Mouse (Mus musculus) heart, postnatal 14 days (tissue): ENCODE measurements around the gene Ccdc9b. TPM values are rescaled to one million over a fixed set of nuclear protein-coding genes. Genes with fewer than 3 reads are reported as not detected.
A peak's percentile ranks its signal among the peaks of the same experiment; 100 is the strongest.

Experiments
- DNase-seq, 2 experiments: peaks; one replicate each; pipeline ENCODE4 v3.0.0; 2021 to 2022
- intact Hi-C: fragments of 180-260 bp; cut with DNase I; formaldehyde crosslinking; loops from one replicate; pipeline ENCODE4 v1.15.1; 2025
- total RNA-seq, 2 experiments: library from RNA; stranded (reverse); gene quantifications; 2 replicates each; pipeline ENCODE4 v1.2.3; 2021

The Ccdc9b gene
- total RNA-seq, 2 experiments from 2014 or later, result 15.5 to 17.5 TPM

DNA sequence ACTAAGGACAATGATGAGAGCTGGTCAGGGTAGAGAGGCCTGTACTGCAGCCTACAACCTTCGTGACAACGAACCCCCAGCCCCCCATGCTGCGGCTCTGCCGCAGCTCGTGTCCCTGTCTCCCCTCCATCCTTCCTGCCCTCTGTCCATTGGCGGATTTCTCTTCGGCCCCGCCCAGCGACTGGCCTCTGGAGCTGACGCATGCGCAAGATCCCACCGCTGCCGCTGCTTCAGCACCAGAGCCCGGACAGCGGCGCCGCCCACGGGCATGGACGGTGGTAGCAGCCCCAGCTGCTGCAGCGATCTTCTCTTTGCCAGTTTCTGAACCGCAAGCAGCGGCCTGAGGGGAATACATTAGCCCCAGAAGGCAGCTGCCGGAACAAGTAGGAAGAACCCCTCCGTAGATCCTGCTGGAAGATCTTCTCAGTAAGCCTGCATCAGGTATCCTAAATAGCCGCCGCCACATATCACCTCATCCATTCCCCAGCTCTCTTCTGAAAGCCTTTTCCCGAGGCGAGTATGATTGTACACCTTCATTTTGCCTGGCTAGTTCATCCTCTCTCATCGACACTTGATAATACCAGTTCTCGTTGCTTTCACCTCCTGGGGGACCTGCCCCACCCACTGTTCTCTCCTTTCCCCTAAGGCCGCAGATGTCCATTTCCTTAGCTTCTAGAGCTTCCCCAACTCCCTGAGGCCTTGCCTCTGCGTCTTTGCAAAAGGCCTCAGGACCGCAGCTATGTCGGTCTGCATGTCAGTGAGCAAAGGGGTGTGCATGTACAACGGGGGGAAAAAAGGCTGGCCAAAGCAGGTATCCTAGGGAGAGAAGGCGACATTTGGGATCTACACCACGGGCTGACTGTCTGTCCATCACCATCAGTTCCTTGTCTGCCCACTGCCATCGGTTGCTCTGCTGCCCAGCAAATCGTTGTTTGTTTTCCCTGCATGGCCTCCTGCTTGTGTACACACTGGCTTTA lies 17.3 kb upstream of the Ccdc9b start, which contains the start of gene Disp2:
Gene Disp2 (plus strand): TSS at position 216 of the 977 bp plus-strand sequence.
- peak; percentile 94 to 96 for DNase-seq
- intact Hi-C loops, result loop anchor here (2.0 kb wide), 2 partner anchors 15 to 37 kb away; no protein-coding TSS in a partner anchor

DNA sequence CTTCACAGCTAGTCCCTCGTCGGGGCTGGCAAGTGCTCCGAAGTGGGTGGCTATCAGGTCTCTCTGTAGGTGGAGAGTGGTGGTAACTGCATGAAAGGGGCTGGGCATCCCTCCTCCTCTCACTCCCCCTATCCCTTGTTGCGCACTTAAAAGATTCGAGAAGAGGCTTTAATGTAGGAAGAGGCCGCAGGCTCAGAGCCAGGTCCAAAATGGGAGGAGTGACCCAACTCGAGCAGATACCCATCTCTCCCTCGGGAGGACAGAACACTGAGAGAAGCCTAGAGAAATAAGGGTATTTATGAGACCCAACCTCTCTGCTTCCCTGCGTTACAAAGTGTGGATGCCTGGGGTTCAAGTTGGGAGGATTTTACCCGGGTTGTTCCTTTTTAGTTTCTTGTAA lies 16.6 kb upstream of the Ccdc9b start:
- intact Hi-C loops, result loop anchor here (2.0 kb wide), 2 partner anchors 14 to 36 kb away; no protein-coding TSS in a partner anchor
- DNase-seq, result no peak

DNA sequence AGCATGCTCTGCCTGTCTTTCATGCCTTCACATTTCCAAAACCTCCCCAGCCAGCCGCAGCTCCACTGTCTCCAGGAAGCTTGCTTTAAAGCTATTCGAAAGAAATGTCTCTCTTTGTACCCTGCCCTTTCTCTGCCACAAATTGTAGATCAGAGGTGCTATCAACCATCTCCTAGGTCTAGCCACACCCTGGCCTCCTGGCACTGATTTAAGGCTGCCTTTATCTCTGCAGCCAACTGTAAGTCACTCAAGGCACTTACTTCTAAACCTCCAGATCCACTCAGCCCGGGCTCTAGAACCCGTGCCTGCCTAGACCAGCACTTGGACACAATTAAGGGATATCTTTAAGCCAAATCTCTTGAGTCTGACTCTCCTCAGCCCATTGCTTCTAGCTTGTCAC lies 16.0 kb upstream of the Ccdc9b start:
- no peak for DNase-seq
- intact Hi-C loops, result loop anchor here (2.0 kb wide), 2 partner anchors 14 to 36 kb away; no protein-coding TSS in a partner anchor

DNA sequence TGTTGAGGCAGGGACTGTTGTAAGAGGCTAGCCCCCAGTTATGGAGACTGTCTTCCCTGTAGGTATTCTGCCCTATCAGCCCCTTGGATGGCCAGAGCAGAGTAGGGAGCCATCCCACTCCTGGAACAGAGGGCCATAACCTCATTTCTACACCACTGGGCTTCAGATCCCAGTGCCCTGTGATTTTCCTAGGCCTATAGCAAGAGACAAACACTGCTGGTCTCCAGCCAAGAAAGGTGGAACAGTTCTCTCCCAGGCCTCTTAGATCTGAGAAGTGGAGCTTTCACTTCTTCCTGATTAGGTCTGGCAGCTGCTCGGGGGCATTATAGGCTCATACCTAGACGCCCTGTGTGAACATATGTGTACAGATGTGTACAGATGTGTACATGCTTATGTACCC lies 13.8 kb upstream of the Ccdc9b start:
- DNase-seq, result no peak
- intact Hi-C loops, result no loop called here

DNA sequence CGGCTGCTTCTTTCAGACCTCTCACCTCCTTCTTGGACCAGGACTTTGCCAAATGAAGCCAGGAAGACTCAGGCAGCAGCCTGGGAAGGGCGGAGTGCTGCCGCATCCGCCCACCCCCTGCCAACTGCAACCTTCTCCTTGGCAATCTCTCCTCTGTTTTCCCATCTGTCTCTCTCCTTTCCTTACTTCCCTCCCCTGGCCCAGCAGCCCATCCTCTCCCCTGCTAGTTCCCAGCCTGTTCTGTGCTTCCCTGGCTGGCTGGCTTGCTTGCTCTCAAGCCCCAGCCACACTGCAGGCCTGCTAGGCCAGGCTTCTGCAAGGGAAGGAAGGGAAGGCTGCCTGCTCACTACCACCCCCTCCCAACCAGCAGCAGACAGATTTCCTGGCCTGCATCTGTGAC lies 13.4 kb upstream of the Ccdc9b start:
- intact Hi-C loops, result no loop called here
- no peak for DNase-seq

DNA sequence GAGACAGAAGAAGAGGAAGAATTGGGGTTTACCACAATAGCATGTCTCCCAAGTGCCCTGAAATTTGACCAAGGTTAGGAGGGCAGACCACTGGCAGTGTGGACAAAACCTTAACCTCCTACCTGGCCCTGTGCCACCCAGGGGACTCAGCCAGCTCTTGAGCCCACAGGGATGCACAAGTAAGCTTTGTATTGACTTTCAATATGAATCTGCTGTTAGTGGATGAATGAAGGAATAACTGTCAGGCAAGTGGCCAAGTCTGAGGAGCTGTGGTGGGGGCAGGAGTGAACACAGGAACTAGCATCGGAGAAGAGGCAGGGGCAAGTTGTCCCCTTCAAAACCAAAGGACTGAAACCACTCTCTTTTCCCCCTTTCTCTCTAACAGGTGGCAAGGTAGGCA lies 12.9 kb upstream of the Ccdc9b start:
- intact Hi-C loops, result no loop called here

DNA sequence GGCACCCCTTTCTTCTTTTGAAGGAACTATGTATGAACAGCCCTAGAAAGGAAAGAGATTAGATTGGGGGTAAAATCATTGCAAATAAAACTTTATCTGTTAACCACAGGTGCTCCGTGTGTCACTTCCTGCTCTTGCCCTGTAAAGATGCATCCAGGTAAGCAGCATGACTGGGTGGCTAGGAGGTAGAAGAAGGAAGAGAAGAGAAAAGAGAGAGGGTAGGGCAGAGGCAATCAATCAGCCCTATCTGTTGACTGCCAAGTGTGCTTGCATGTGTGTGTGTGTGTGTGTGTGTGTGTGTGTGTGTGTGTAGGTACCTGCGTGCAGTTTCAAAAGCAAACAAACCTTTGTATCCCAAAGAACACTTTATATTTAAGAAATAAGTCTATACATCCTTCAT lies 12.1 kb upstream of the Ccdc9b start:
- no peak for DNase-seq
- intact Hi-C loops, result no loop called here

More for the DNA sequence above, 12.9 kb upstream of the Ccdc9b start:
- no peak for DNase-seq

DNA sequence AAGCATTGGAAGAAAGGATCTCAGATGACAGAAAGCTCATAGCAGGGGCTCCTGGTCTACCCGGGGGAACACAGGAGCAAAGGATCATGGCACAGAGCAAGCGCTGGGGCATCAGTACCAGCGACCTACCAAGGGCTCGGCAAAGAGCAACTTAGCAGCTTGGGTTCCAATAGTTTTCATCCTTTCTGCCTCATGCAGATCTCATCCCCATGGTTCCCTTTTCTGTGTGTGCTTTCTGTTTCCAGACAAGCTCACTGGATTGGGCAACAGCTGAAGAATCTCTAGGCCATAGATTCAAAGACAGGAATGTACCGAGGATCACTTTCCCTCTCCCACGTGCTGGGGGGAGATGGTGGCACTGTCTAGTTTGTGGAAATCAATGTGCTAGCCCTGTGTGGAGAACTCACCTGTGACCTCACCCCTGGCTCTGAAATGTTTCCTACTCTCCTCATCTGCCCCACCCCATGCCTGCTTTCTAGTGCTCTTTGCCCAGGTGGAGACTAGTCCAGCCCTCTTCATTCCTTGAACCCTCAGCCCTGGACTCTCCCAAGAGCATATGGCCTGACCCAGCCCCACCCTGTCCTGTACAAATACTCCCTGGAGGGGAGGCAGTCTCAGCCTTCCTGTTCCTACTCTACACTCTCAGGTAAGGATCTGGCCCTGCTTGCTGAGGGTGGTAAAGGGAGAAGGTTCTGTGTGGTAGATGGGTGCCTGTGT lies 9.9 kb upstream of the Ccdc9b start, which contains the start of gene Phgr1:
Gene Phgr1 (plus strand): TSS at position 612 of the 717 bp plus-strand sequence.
- intact Hi-C loops, result no loop called here
- DNase-seq, result no peak

DNA sequence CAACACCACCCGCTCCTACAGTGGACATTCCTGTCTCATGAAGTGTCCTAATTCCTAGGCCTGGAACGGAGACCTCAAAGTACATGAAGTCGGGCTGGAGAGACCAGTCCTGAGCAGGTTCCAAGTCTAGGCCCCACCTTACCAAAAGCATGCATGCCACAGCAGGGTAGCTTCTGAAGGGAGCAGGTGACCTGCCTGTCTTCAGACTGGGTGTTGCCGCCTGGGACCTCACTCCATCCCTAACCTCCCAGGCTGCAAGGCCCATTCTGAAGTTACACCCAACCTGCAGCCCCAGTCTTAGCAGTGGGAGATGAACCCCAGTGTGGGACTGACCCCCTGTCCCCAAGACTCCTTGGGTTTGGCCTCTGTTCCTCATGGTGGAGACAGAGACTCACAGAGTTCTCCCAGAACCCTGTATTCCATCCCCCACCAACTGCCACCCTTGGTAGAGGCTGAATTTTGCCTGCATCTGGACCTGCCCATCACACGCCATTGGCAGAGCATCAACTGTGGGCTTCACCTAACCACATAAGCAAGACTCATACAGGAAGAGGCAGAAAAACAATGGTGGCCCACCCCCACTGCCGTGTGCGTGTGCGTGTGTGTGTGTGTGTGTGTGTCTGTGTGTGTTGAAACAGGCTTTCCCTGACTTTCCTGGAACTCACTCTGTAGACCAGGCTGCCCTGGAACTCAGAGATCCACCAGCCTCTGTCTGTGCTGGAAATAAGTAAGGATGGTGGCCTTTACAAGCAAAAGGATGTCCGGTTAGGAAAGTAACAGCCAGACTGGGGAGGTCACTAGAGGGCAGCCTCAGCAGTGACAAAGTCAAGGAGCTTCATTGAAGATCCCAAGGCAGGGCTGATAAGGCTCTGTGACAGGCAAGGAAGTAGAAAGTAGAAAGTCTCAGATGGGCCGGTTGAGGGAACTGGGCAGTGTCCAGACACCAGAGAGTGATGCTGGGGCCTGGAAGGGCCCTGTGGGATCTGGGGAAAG lies 3.9 kb upstream of the Ccdc9b start:
- DNase-seq, result no peak
- intact Hi-C loops, result loop anchor here (10.0 kb wide), 1 partner anchor 208 kb away; no protein-coding TSS in a partner anchor

DNA sequence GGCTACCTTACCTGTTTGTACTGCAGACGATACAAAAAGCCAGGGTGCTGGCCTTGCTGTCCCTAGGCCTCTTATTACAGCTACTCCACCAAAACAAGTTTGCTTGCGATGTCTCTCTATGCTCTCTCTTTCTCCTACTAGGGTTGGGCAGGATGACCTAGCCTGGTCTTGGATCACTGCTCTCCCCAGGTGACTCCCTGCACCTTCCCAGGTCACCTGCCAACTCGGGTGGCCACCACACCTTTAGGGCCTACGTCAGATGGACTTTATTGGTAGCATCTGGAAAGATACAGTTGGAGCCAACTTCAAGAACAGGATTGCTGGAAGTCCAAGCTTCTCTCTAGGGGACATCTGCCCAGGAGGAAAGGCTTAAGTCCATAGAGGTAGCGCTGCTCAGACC lies 2.4 kb upstream of the Ccdc9b start:
- intact Hi-C loops, result loop anchor here (2.0 to 10.0 kb wide), 3 partner anchors 14 to 210 kb away; partner anchors contain the start of gene Disp2

DNA sequence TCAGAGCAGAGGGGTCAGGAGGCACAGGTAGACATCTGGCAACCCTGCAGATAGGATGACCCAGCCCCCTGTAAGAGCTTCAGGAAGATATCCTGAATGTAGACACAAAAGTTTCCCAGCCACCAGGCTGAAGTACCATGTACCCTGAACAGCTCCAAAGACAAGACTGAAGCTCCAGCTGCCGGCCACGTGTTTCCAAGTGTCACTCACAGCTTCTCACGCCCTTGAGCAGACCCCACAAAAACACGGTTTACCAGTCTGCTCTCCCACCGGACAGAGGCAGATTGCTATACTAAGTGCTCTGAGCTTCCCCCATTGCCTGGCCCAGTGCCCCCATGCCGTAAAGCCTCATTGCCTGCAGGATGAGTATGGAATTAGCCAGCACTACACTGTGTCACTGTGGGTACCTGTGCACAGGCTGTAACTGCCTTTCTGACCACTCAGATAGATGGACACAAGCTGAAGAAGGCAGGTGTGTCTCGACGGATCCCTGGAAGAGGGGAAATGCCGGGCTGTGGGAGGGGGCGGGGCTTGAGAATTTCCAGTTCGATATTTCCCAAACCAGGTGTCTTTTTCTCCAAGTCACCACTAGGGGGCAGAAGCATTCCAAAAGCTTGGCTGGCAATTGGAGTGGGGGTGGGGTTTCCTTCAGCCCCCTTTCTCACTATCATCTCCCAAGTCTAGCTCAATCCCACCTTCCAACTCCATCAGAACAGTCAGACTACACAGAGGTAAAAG lies 1.8 kb upstream of the Ccdc9b start:
- peak in 1 of 2 experiments; percentile 58 for DNase-seq
- intact Hi-C loops, result loop anchor here (2.0 to 10.0 kb wide), 3 partner anchors 15 to 211 kb away; partner anchors contain the start of gene Disp2

More for the DNA sequence above, 2.4 kb upstream of the Ccdc9b start:
- no peak for DNase-seq

DNA sequence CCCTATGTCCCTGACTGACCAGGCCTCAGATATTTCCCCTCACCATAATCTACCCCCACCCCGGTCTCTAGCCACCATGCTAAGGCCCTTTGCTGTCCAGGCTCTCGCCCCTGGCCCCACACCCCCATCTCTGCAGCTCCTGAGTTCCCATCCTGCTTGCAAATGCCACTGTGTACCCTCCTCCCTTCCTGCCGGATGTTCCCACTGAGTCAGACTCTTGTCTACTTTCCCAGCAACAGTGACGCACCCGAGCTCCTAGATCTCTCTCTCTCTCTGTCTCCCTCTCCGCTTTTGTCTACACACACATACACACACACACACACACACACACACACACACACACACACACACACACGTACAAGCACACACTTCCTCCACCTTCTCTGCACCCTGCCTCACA lies 1.0 kb upstream of the Ccdc9b start:
- intact Hi-C loops, result loop anchor here (10.0 kb wide), 1 partner anchor 211 kb away; no protein-coding TSS in a partner anchor

DNA sequence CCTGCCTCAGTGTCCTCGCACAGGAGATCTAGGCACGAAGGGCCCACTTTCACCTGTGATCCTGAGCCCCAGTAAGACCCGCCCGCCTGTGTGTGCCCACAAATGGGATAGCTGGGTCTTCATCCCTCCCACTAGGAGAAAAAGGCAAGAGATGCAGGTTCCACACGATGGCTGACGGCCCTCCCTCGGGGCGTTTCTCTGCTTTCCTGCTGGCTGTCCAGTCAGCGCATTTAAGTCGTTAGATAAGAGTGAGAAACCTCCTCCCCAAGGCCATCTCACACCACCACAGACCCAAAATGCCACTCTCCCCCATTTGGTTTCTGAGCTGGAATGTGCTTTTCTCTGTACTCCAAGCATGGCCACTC lies 305 bp upstream of the Ccdc9b start:
- intact Hi-C loops, result loop anchor here (10.0 kb wide), 1 partner anchor 212 kb away; no protein-coding TSS in a partner anchor
- no peak for DNase-seq

More for the DNA sequence above, 1.0 kb upstream of the Ccdc9b start:
- DNase-seq, result peak in 1 of 2 experiments; percentile 38

DNA sequence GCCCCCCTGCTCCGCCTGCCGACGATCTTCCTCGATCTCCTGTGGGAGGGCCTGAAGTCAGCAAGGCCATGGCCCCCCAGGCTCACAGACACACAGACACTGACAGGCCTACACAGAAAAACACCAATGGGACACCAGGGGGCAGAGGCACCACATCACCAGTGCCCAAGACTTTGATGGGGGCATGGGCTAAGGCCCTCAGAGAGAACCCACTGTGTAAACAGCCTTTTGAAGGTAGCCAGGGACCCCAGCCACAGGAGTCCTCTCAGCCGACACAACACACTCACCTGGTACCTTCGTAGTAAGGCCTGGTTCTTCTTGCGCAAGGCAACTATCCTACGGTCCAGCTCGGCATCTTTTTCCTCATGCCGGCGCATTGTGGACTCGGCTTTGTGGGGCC lies 1.1 kb downstream of the Ccdc9b start:
- DNase-seq, result no peak
- intact Hi-C loops, result loop anchor here (2.0 to 10.0 kb wide), 2 partner anchors 15 to 213 kb away; no protein-coding TSS in a partner anchor

DNA sequence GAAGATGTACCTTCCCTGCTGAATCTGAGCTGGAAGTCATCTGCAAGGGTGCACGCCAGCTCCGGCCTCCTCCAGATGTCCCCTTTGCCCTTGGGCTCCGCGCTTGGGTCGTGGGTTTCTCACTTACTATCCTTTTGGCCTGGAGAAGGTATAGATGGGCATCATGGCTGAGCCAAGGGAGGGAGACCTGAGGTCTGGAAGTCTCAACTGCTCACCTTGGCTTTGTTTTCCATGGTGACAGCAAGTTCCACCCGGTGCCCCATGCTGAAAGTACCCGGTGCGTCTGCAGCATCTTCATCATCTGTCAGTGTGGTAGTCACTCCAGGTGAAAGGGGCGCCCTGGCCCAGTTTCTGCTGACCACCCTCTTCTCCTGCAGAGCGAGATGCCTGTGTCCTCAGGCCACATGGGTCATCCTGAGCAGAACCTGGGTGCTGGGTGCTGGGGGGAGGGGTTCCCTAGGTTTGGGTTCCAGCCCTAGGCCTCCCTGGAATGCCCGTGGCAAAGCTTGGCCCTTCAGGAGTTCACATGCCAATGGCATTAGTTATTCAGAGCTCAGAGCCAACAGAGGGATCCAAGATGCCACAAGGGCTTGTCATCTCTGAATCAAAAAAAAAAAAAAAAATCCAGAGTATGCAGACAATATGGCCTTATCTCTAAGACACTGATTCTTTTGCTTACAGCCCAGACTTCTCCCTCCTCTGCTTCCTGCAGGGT lies 2.0 kb downstream of the Ccdc9b start:
- intact Hi-C loops, result loop anchor here (2.0 to 10.0 kb wide), 2 partner anchors 14 to 214 kb away; no protein-coding TSS in a partner anchor
- no peak for DNase-seq

DNA sequence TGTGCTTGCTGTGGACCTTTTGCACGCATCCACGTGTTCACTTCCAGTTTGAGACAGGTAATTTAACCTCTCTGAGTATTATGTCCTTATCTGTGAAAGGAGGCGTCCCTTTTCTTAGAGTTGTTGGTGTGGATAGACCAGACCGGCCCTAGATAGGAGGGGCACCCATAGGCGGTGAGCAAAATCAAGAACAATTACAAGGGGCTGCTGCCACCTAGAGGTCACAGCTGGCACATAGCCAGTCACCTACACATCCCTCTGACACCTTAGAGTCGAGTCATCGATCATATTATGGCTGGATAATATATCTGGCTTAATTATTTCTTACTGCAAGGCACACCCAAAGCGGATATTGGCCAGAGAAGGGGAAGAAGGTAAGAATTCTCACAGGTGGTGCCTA lies 2.6 kb downstream of the Ccdc9b start:
- peak; percentile 49 to 60 for DNase-seq
- intact Hi-C loops, result loop anchor here (2.0 to 10.0 kb wide), 2 partner anchors 13 to 215 kb away; no protein-coding TSS in a partner anchor

DNA sequence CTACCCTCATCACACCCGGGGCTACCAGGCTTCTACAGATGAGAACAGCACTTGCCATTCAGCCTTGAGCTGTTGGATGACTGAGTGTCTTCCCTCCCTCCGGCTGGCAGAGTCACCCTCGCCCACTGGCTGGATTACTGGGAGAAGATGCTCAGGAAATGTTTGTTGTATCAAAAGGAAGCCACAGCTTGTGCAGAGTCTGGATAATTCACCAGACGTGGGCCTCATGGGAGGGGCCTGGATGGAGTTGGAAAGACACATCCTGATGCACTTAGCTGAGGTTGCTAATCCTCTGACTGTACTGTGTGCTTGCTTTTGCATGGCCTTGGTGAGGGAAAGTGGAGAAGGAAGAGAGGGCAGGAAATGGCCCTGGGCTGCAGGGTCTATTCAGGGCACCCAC lies 6.4 kb downstream of the Ccdc9b start:
- intact Hi-C loops, result no loop called here
- DNase-seq, result no peak

DNA sequence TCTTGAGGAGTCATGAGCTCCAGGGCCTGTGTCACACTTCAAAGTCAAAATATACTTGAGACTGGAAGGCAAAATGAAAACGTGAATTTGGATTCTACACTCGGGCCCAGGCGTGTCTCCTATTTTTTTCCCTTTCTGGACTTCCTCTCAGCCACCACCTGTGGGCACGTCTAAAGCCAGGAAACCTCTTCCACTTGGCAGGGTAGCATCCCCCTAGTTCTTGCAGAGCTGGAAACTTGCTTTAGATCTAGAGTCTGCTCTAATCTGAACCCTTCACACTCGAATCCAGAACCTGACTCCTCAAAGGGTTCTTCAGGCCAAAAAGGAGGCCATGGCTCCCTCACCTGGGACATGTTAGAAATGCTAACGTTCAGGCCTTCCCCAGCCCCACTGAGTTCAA lies 7.1 kb downstream of the Ccdc9b start:
- intact Hi-C loops, result no loop called here
- DNase-seq, result no peak
